Mouse (Mus musculus): ENCODE measurements around the gene Atp5h. TPM values are rescaled to one million over a fixed set of nuclear protein-coding genes. Genes with fewer than 3 reads are reported as not detected.

The Atp5h gene
- polyA plus RNA-seq (2014; fragmentation: Nextera tagmentation; extraction: Ambion mirVana): 841 and 943 TPM in 2 replicates

DNA sequence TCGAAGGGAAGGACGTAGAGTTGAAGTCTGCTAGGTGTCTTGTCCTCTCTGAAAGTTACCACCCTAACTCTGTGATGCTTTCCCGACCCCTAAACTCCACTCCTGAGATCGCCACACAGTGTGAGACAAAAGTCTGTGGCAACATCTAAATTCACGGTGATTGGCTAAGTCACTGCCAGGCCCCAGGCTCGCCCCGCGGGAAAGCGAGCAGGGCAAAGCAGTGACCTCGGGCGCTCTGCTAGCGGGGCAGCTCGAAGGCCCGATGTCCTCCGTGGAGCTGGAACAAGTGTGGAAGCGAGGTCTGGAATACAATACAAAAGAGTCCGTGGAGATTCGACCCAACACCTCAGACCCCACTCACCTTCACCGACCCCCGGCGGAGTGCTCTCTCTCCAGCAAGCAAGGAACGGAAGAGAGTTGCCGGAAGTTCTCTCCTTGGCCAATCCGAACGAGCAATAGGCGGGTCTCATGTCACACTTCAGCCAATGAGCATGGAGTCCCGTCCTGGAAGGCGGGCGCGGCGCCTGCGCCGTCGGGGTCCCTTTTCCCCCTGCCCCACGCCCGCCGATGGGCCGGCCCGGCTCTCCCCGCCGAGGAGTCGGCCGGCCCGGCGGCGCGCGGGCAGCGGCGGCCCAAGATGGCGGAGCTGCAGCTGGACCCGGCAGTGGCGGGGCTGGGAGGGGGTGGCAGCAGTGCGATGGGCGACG lies at the start of gene Atp5h, which contains the start of gene Kctd2:
Gene Atp5h, minus strand, starts transcription at position 432 of the 707 bp plus-strand sequence.
Gene Kctd2, plus strand, starts transcription at position 598 of the 707 bp plus-strand sequence.
- ATAC-seq (ENCODE audit: low read depth) (peak; percentile 99), DNase-seq (ENCODE audit: low spot score) (peak; percentile 99)
- Histone ChIP-seq H3K9me3 (ENCODE audit: control insufficient read depth, low read length) (no peaks in the 10 kb centered on the region), H3K4me3 (ENCODE audit: low read depth, low read length) (peak within 1 kb of the TSS; percentile 74), H3K4me1 (ENCODE audit: control insufficient read depth, insufficient read depth, low read length) (peaks cover 21% of the 10 kb centered on the region), H3K27me3 (replicated peaks; ENCODE audit: control insufficient read depth, insufficient read depth, low read length) (no peaks in the 10 kb centered on the region), H3K4me2 (ENCODE audit: low read depth, low read length) (peak within 1 kb of the TSS; percentile 99), H3K27ac (replicated peaks; ENCODE audit: low read depth, low read length) (peak within 1 kb of the TSS; percentile 88), H3K9ac (ENCODE audit: low read depth, low read length) (peak within 1 kb of the TSS; percentile 95), H3K36me3 (ENCODE audit: control insufficient read depth, insufficient read depth, low read length) (peaks cover 34% of the 10 kb centered on the region)
- WGBS: under 1% methylated on average over 23 of the region's 56 CpGs

GRCm38 (mm10) chr11:115467217-115467618 lies 47.5 kb upstream of the Atp5h start:
- Histone ChIP-seq H3K36me3 (ENCODE audit: control insufficient read depth, insufficient read depth, low read length) (no peaks in the 10 kb centered on the region), H3K9me3 (ENCODE audit: control insufficient read depth, low read length) (no peaks in the 10 kb centered on the region), H3K27me3 (replicated peaks; ENCODE audit: control insufficient read depth, insufficient read depth, low read length) (no peaks in the 10 kb centered on the region), H3K27ac (replicated peaks; ENCODE audit: low read depth, low read length) (no peak overlapping the region), H3K9ac (ENCODE audit: low read depth, low read length) (peak overlapping the region; percentile 34; the same call in 1 of the 2 replicates), H3K4me1 (ENCODE audit: control insufficient read depth, insufficient read depth, low read length) (peaks cover 4% of the 10 kb centered on the region; the same call in 1 of the 2 replicates), H3K4me2 (ENCODE audit: low read depth, low read length) (no peak overlapping the region), H3K4me3 (ENCODE audit: low read depth, low read length) (no peak overlapping the region)
- 13% methylated on average over 4 of the region's 4 CpGs for WGBS
- peak; percentile 81 for DNase-seq (ENCODE audit: low spot score)
- ATAC-seq (ENCODE audit: low read depth): peak; percentile 66; the same call in 1 of the 2 replicates

DNA sequence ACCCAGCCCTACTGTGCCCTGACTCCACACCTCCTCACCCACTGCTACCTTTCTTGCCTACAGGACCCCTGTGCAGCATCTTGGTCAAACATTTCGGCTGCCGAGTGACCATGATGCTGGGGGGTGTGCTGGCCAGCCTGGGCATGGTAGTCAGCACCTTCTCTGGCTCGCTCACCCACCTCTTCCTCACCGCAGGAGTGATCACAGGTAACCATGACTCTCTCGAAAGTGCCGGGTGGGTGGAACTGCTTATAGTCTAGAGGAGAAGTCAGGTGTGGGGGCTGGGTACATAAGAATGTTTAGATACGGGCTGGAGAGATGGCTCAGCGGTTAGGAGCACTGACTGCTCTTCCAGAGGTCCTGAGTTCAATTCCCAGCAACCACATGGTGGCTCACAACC lies 45.1 kb upstream of the Atp5h start:
- no peaks in the 10 kb centered on the region for H3K36me3 ChIP-seq (ENCODE audit: control insufficient read depth, insufficient read depth, low read length)
- H3K27ac ChIP-seq (replicated peaks; ENCODE audit: low read depth, low read length): no peak overlapping the region
- H3K4me3 ChIP-seq (ENCODE audit: low read depth, low read length): no peak overlapping the region
- no peak for DNase-seq (ENCODE audit: low spot score)
- peaks cover 4% of the 10 kb centered on the region; the same call in 1 of the 2 replicates for H3K4me1 ChIP-seq (ENCODE audit: control insufficient read depth, insufficient read depth, low read length)
- H3K4me2 ChIP-seq (ENCODE audit: low read depth, low read length): no peak overlapping the region
- WGBS: 86% methylated on average over 8 of the region's 8 CpGs
- no peak for ATAC-seq (ENCODE audit: low read depth)
- no peak overlapping the region for H3K9ac ChIP-seq (ENCODE audit: low read depth, low read length)
- no peaks in the 10 kb centered on the region for H3K9me3 ChIP-seq (ENCODE audit: control insufficient read depth, low read length)
- H3K27me3 ChIP-seq (replicated peaks; ENCODE audit: control insufficient read depth, insufficient read depth, low read length): no peaks in the 10 kb centered on the region

DNA sequence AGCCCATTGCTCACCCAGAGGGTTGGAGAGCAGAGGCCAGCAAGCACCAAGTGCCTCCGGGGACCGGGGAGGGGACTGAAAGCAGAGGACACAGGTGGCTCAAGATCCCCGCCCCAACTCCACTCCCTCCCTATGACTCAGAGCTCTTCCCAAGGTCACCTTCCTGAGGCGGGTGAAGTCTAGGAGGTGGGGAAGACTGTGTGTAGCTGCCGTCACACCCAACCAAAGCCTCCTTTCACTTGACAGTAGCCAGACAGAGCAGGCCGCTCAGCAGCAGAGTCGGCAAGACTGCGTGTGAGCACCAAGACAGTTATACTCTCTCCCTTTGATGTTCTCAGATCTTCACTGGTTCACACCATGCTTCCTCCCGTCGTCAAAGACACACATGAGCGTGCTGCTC lies 43.6 kb upstream of the Atp5h start:
- H3K9ac ChIP-seq (ENCODE audit: low read depth, low read length): no peak overlapping the region
- H3K27me3 ChIP-seq (replicated peaks; ENCODE audit: control insufficient read depth, insufficient read depth, low read length): no peaks in the 10 kb centered on the region
- H3K9me3 ChIP-seq (ENCODE audit: control insufficient read depth, low read length): no peaks in the 10 kb centered on the region
- H3K4me3 ChIP-seq (ENCODE audit: low read depth, low read length): no peak overlapping the region
- WGBS: 61% methylated on average over 11 of the region's 11 CpGs
- H3K4me1 ChIP-seq (ENCODE audit: control insufficient read depth, insufficient read depth, low read length): peaks cover 4% of the 10 kb centered on the region; the same call in 1 of the 2 replicates
- H3K36me3 ChIP-seq (ENCODE audit: control insufficient read depth, insufficient read depth, low read length): no peaks in the 10 kb centered on the region
- DNase-seq (ENCODE audit: low spot score) (no peak), ATAC-seq (ENCODE audit: low read depth) (no peak)
- no peak overlapping the region for H3K4me2 ChIP-seq (ENCODE audit: low read depth, low read length)
- H3K27ac ChIP-seq (replicated peaks; ENCODE audit: low read depth, low read length): no peak overlapping the region

GRCm38 (mm10) chr11:115462243-115462891 lies 42.6 kb upstream of the Atp5h start, which contains the start of gene Slc16a5:
Gene Slc16a5, plus strand, starts transcription at chr11:115462474.
- H3K27me3 ChIP-seq (replicated peaks; ENCODE audit: control insufficient read depth, insufficient read depth, low read length): no peaks in the 10 kb centered on the region
- H3K9me3 ChIP-seq (ENCODE audit: control insufficient read depth, low read length): no peaks in the 10 kb centered on the region
- H3K4me2 ChIP-seq (ENCODE audit: low read depth, low read length): no peak within 1 kb of the TSS
- H3K4me1 ChIP-seq (ENCODE audit: control insufficient read depth, insufficient read depth, low read length): peaks cover 4% of the 10 kb centered on the region; the same call in 1 of the 2 replicates
- DNase-seq (ENCODE audit: low spot score) (no peak), ATAC-seq (ENCODE audit: low read depth) (peak; percentile 42; the same call in 1 of the 2 replicates)
- H3K9ac ChIP-seq (ENCODE audit: low read depth, low read length): no peak within 1 kb of the TSS
- H3K36me3 ChIP-seq (ENCODE audit: control insufficient read depth, insufficient read depth, low read length): no peaks in the 10 kb centered on the region
- H3K27ac ChIP-seq (replicated peaks; ENCODE audit: low read depth, low read length): no peak within 1 kb of the TSS
- WGBS: 80% methylated on average over 15 of the region's 16 CpGs
- no peak within 1 kb of the TSS for H3K4me3 ChIP-seq (ENCODE audit: low read depth, low read length)

- no peak for ATAC-seq (ENCODE audit: low read depth)
- H3K9ac ChIP-seq (ENCODE audit: low read depth, low read length): no peak overlapping the region
- no peak overlapping the region for H3K27ac ChIP-seq (replicated peaks; ENCODE audit: low read depth, low read length)
- no peak for DNase-seq (ENCODE audit: low spot score)
- no peak overlapping the region for H3K4me2 ChIP-seq (ENCODE audit: low read depth, low read length)
- H3K27me3 ChIP-seq (replicated peaks; ENCODE audit: control insufficient read depth, insufficient read depth, low read length): no peaks in the 10 kb centered on the region
- no peak overlapping the region for H3K4me3 ChIP-seq (ENCODE audit: low read depth, low read length)
- no peaks in the 10 kb centered on the region for H3K36me3 ChIP-seq (ENCODE audit: control insufficient read depth, insufficient read depth, low read length)
- peaks cover 1% of the 10 kb centered on the region; the same call in 1 of the 2 replicates for H3K4me1 ChIP-seq (ENCODE audit: control insufficient read depth, insufficient read depth, low read length)
- WGBS: 68% methylated on average over 5 of the region's 5 CpGs
- no peaks in the 10 kb centered on the region for H3K9me3 ChIP-seq (ENCODE audit: control insufficient read depth, low read length)
These were observed 42.1 kb upstream of the Atp5h start for GRCm38 (mm10) chr11:115461846-115462242.

DNA sequence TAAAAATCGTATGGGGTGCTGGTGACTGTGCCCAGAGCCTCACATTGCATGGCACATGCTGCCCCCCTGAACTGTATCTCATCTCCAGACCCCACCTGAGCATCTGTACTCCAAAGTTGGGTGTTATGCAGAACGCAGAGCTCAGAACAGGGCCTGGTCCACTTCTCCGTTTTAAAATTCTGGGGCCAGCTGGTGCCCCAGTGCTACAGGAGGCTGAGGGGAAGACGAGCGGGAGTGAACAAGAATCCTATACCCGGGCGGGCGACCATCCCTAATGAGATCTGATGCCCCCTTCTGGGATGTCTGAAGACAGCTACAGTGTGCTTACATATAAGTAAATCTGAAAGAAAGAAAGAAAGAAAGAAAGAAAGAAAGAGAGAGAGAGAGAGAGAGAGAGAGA lies 41.2 kb upstream of the Atp5h start:
- DNase-seq (ENCODE audit: low spot score): no peak
- Histone ChIP-seq H3K4me2 (ENCODE audit: low read depth, low read length) (no peak overlapping the region), H3K9me3 (ENCODE audit: control insufficient read depth, low read length) (no peaks in the 10 kb centered on the region), H3K9ac (ENCODE audit: low read depth, low read length) (no peak overlapping the region), H3K4me3 (ENCODE audit: low read depth, low read length) (no peak overlapping the region), H3K27me3 (replicated peaks; ENCODE audit: control insufficient read depth, insufficient read depth, low read length) (no peaks in the 10 kb centered on the region), H3K4me1 (ENCODE audit: control insufficient read depth, insufficient read depth, low read length) (no peaks in the 10 kb centered on the region), H3K27ac (replicated peaks; ENCODE audit: low read depth, low read length) (no peak overlapping the region), H3K36me3 (ENCODE audit: control insufficient read depth, insufficient read depth, low read length) (no peaks in the 10 kb centered on the region)
- no peak for ATAC-seq (ENCODE audit: low read depth)
- WGBS: 27% methylated on average over 8 of the region's 8 CpGs

- no peaks in the 10 kb centered on the region for H3K27me3 ChIP-seq (replicated peaks; ENCODE audit: control insufficient read depth, insufficient read depth, low read length)
- ATAC-seq (ENCODE audit: low read depth): no peak
- H3K36me3 ChIP-seq (ENCODE audit: control insufficient read depth, insufficient read depth, low read length): no peaks in the 10 kb centered on the region
- WGBS: 26% methylated on average over 6 of the region's 6 CpGs
- no peak overlapping the region for H3K27ac ChIP-seq (replicated peaks; ENCODE audit: low read depth, low read length)
- peak; percentile 28 for DNase-seq (ENCODE audit: low spot score)
- no peak overlapping the region for H3K4me3 ChIP-seq (ENCODE audit: low read depth, low read length)
- H3K9me3 ChIP-seq (ENCODE audit: control insufficient read depth, low read length): no peaks in the 10 kb centered on the region
- H3K9ac ChIP-seq (ENCODE audit: low read depth, low read length): no peak overlapping the region
- H3K4me2 ChIP-seq (ENCODE audit: low read depth, low read length): no peak overlapping the region
- H3K4me1 ChIP-seq (ENCODE audit: control insufficient read depth, insufficient read depth, low read length): no peaks in the 10 kb centered on the region
These were observed 37.6 kb upstream of the Atp5h start for GRCm38 (mm10) chr11:115457405-115457804.

Data from embryonic facial prominence, embryonic 14.5 days (tissue).